Mouse (Mus musculus) bone marrow macrophage, adult 2 months (primary cell): ENCODE results near the gene Tmem116.

Experiments used
- CTCF ChIP-seq: IDR thresholded peaks from 2 replicates; pipeline ENCODE4 v1.5.1; 2012; ENCODE audit warnings: low read depth, mild to moderate bottlenecking, low read length, moderate library complexity
- POLR2A ChIP-seq: IDR thresholded peaks from 2 replicates; pipeline ENCODE4 v1.6.1; 2012; ENCODE audit warnings: mild to moderate bottlenecking, low read depth, low read length, borderline replicate concordance

GRCm38 (mm10) chr5:121525774-121526450, 74.2 kb downstream of the Tmem116 start:
- no peak for TF ChIP-seq POLR2A
- no peak for TF ChIP-seq CTCF
